Mouse (Mus musculus): ENCODE results near the gene Opa3. TPM values are rescaled to one million over a fixed set of nuclear protein-coding genes. Genes with fewer than 3 reads are reported as not detected.

Gene Opa3
- total RNA-seq, 4 experiments from 2014 or later = 61.4 to 77.3 (median 68.1) TPM

Small RNA genes within 50 kb of the gene (microRNA-seq; reads per million reads assigned to microRNA genes)
- 215 reads per million, percentile 68 among the genes with 10 or more reads in this experiment for gene Mir330

Other genes starting within 250 kb of the Opa3 start
- not detected for gene Nanos2, start 240.9 kb upstream of the Opa3 start, total RNA-seq (2022)
- 1 to 10 TPM; 3.6 to 4.3 (median 4.3) TPM for gene Mypop, start 237.1 kb upstream of the Opa3 start, total RNA-seq (2022)
- 10 to 100 TPM; 20.6 to 24.3 (median 22.9) TPM for gene Irf2bp1, start 224.3 kb upstream of the Opa3 start, total RNA-seq (2022)
- not detected for gene Foxa3, start 204.8 kb upstream of the Opa3 start, total RNA-seq (2022)
- gene Sympk, start 204.0 kb upstream of the Opa3 start, total RNA-seq (2022) = 10 to 100 TPM; 79.6 to 99.9 (median 98.8) TPM
- not detected for gene Rsph6a, start 173.6 kb upstream of the Opa3 start, total RNA-seq (2022)
- gene Dmwd, start 152.1 kb upstream of the Opa3 start, total RNA-seq (2022) = 10 to 100 TPM; 49.9 to 57.5 (median 54.0) TPM
- 100 to 1,000 TPM; 532 to 655 (median 581) TPM for gene Dmpk, start 144.5 kb upstream of the Opa3 start, total RNA-seq (2022)
- 1 to 10 TPM; 5.8 to 9.9 (median 7.8) TPM for gene Six5, start 133.7 kb upstream of the Opa3 start, total RNA-seq (2022)
- gene Gm4969, start 110.0 kb upstream of the Opa3 start, total RNA-seq (2022) = not detected
- gene Fbxo46, start 108.5 kb upstream of the Opa3 start, total RNA-seq (2022) = 1 to 10 TPM; 4.2 to 6.0 (median 5.3) TPM
- 1 to 10 TPM; 4.1 to 4.7 (median 4.5) TPM for gene Qpctl, start 79.0 kb upstream of the Opa3 start, total RNA-seq (2022)
- gene Snrpd2, start 78.6 kb upstream of the Opa3 start, total RNA-seq (2022) = 10 to 100 TPM; 63.5 to 76.4 (median 68.8) TPM
- gene Gipr, start 62.2 kb upstream of the Opa3 start, total RNA-seq (2022) = under 1 TPM; 0.09 to 0.29 (median 0.26) TPM
- 10 to 100 TPM; 32.0 to 45.7 (median 35.7) TPM for gene Eml2, start 51.9 kb upstream of the Opa3 start, total RNA-seq (2022)
- 1 to 10 TPM; 3.3 to 8.5 (median 7.4) TPM for gene Gpr4, start 15.8 kb upstream of the Opa3 start, total RNA-seq (2022)
- 10 to 100 TPM; 18.0 to 27.2 (median 24.3) TPM for gene Vasp, start 43.5 kb downstream of the Opa3 start, total RNA-seq (2022)
- not detected for gene Ppm1n, start 51.7 kb downstream of the Opa3 start, total RNA-seq (2022)
- 100 to 1,000 TPM; 137 to 160 (median 149) TPM for gene Rtn2, start 54.3 kb downstream of the Opa3 start, total RNA-seq (2022)
- gene Fosb, start 81.7 kb downstream of the Opa3 start, total RNA-seq (2022) = 1 to 10 TPM; 1.2 to 9.8 (median 5.1) TPM
- gene Ercc1, start 116.4 kb downstream of the Opa3 start, total RNA-seq (2022) = 10 to 100 TPM; 39.8 to 46.9 (median 44.4) TPM
- 10 to 100 TPM in 1 of 4 experiments, 1 to 10 TPM in 3; 8.8 to 12.7 (median 9.4) TPM for gene Cd3eap, start 131.1 kb downstream of the Opa3 start, total RNA-seq (2022)
- 10 to 100 TPM; 31.6 to 66.7 (median 47.6) TPM for gene Ppp1r13l, start 131.4 kb downstream of the Opa3 start, total RNA-seq (2022)
- gene Ercc2, start 153.7 kb downstream of the Opa3 start, total RNA-seq (2022) = 10 to 100 TPM; 11.2 to 14.5 (median 13.2) TPM
- gene Klc3, start 175.8 kb downstream of the Opa3 start, total RNA-seq (2022) = 1 to 10 TPM in 1 of 4 experiments, under 1 TPM in 2, not detected in 1; 0.60 to 1.2 (median 0.75) TPM
- gene Ckm, start 176.4 kb downstream of the Opa3 start, total RNA-seq (2022) = 1,000 to 10,000 TPM; 3,513 to 3,931 (median 3,544) TPM
- gene Mark4, start 230.5 kb downstream of the Opa3 start, total RNA-seq (2022) = 10 to 100 TPM; 22.8 to 26.4 (median 24.3) TPM
- 1 to 10 TPM in 3 of 4 experiments, under 1 TPM in 1; 0.94 to 1.5 (median 1.1) TPM for gene Exoc3l2, start 235.0 kb downstream of the Opa3 start, total RNA-seq (2022)